Comparison of ENCODE assay signal across 8 mouse cellular contexts in the genomic region with DNA sequence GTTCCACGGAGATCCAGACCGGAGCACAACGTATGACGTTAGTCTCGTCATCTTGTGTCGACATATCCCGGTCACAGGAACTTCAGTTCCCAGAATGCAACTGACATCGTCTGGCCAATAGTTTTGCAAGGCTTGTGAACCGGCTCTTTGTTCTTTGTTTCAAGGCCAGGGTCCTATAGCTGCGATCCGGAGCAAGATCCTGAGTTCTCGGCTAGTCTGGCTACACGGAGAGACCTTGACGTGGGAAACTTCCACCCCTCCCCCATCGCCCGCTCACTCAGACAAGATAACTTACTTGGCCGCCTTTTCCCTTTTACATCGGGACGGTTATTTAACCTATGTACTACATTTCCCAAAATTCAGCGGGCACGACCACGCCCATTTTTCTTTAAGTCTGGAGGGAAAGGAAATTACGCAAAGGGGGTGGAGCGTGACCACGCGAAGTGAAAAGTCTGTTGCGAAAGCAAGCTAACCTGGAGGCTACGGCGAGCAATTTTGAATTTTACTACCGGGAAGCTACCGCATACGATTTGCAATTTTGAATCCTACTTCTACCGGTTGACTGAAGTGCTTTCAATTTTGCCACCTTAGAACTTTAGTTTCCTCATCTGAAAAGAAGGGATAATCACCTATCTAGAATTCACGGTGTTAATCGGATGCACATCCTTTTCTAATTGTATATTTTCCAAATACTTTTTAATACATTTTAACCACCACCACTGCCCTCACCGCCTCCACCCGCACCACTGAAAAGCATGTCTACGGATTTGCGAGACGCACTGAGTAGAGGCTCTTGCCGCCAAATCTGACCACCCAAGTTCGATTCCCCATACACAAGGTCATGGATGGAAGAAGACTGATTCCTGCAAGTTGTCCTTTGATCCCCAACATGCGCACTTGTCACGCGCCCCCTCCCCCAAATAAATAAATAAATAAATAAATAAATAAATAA. TPM values are rescaled to one million over a fixed set of nuclear protein-coding genes. Genes with fewer than 3 reads are reported as not detected.
DNase-seq lines count a peak whose midpoint lies in the region; ATAC-seq and TF ChIP-seq lines count a peak whose summit lies in the region.

TSS of gene Ftsj1 (minus strand) at position 73 of the 952 bp plus-strand sequence.

- H3K27ac ChIP-seq in MEL (ENCODE audit: control insufficient read depth, low read depth, low read length): peak within 1 kb of the TSS; percentile 80
- H3K27ac ChIP-seq in cerebellum, adult 2 months (ENCODE audit: insufficient read depth, low read length): peak within 1 kb of the TSS; percentile 76
- H3K27ac ChIP-seq in lung, embryonic 16.5 days (ENCODE audit: low read length): peak within 1 kb of the TSS; percentile 60

- no peak for TF ChIP-seq CTCF in MEL (IDR thresholded peaks at IDR 0.05 in 2 of 3, conservative IDR thresholded peaks at IDR 0.05 in 1 of 3; ENCODE audit: control insufficient read depth in 1 of 3, insufficient read depth in 1 of 3, low read depth in 2 of 3, low read length in 3 of 3, poor library complexity in 1 of 3, severe bottlenecking in 1 of 3)
- TF ChIP-seq CTCF in cerebellum, adult 2 months (IDR thresholded peaks at IDR 0.05; ENCODE audit: borderline replicate concordance, insufficient read depth, low read depth, low read length): no peak

- DNase-seq in MEL (ENCODE audit: low read depth, low spot score): peak; percentile 99
- DNase-seq in cerebellum, adult 2 months: peak; percentile 86 to 88
- DNase-seq in forelimb bud, embryonic 11.5 days (ENCODE audit: low read depth, low spot score): peak; percentile 87
- DNase-seq in layer of hippocampus, adult 9-10 months (ENCODE audit: low spot score): peak; percentile 85
- DNase-seq in ovary, postnatal 10 days (ENCODE audit: low spot score): peak; percentile 39
- peak; percentile 72 to 78 for DNase-seq in thymus, postnatal 10 days (ENCODE audit: low spot score in 2 of 2)

- H3K27me3 ChIP-seq in MEL (ENCODE audit: control insufficient read depth in 1 of 2, insufficient read depth in 2 of 2, low read length in 2 of 2): no peaks in the 10 kb centered on the region
- H3K27me3 ChIP-seq in cerebellum, adult 2 months (ENCODE audit: control insufficient read depth, insufficient read depth, low read length): no peaks in the 10 kb centered on the region
- no peaks in the 10 kb centered on the region for H3K27me3 ChIP-seq in lung, embryonic 16.5 days (ENCODE audit: control insufficient read depth, insufficient read depth, low read depth, low read length)

- no peak for TF ChIP-seq RAD21 in MEL (IDR thresholded peaks at IDR 0.05; ENCODE audit: low read depth, low read length)

- peak within 1 kb of the TSS; percentile 82 to 83 for H3K4me3 ChIP-seq in MEL (ENCODE audit: control insufficient read depth in 1 of 2, insufficient read depth in 1 of 2, low read depth in 2 of 2, low read length in 2 of 2)
- peak within 1 kb of the TSS; percentile 94 for H3K4me3 ChIP-seq in cerebellum, adult 2 months (replicated peaks; ENCODE audit: insufficient read depth, low read depth, low read length)
- H3K4me3 ChIP-seq in lung, embryonic 16.5 days (ENCODE audit: low read length): peak within 1 kb of the TSS; percentile 67

- H3K4me2 ChIP-seq in lung, embryonic 16.5 days (ENCODE audit: low read depth, low read length): peak within 1 kb of the TSS; percentile 58

- peaks cover 3 to 16% of the 10 kb centered on the region in 2 experiments; a peak in 3 of 4 replicates for H3K4me1 ChIP-seq in MEL (ENCODE audit: control insufficient read depth in 1 of 2, insufficient read depth in 2 of 2, low read length in 2 of 2)
- H3K4me1 ChIP-seq in cerebellum, adult 2 months (ENCODE audit: control insufficient read depth, insufficient read depth, low read length): no peaks in the 10 kb centered on the region
- H3K4me1 ChIP-seq in lung, embryonic 16.5 days (replicated peaks; ENCODE audit: control insufficient read depth, insufficient read depth, low read length): peaks cover 7% of the 10 kb centered on the region; the same call in 1 of the 2 replicates

- WGBS in cerebellum, adult 2 months: 5% methylated on average over 45 of the region's 45 CpGs
- 14% methylated on average over 45 of the region's 45 CpGs for WGBS in lung, embryonic 16.5 days

- H3K79me2 ChIP-seq in MEL (ENCODE audit: control insufficient read depth, insufficient read depth, low read length, poor library complexity): peaks cover 15% of the 10 kb centered on the region

- peak in 1 of 2 experiments; percentile 90; a peak in 2 of 4 replicates for TF ChIP-seq POLR2A in MEL (IDR thresholded peaks at IDR 0.05; ENCODE audit: control insufficient read depth in 1 of 2, insufficient read depth in 1 of 2, low read depth in 1 of 2, low read length in 2 of 2, poor library complexity in 1 of 2)
- peak; percentile 59; the same call in 1 of the 2 replicates for TF ChIP-seq POLR2A in cerebellum, adult 2 months (IDR thresholded peaks at IDR 0.05; ENCODE audit: borderline replicate concordance, insufficient read depth, low read length)

- TF ChIP-seq EP300 in MEL (IDR thresholded peaks at IDR 0.05; ENCODE audit: low read depth in 1 of 2, low read length in 2 of 2): no peak

- peaks cover 0 to 11% of the 10 kb centered on the region in 2 experiments; a peak in 2 of 4 replicates for H3K36me3 ChIP-seq in MEL (ENCODE audit: control insufficient read depth in 1 of 2, insufficient read depth in 2 of 2, low read length in 2 of 2)
- H3K36me3 ChIP-seq in lung, embryonic 16.5 days (ENCODE audit: control insufficient read depth, insufficient read depth, low read length): no peaks in the 10 kb centered on the region; the same call in 1 of the 2 replicates

- H3K9me3 ChIP-seq in MEL (replicated peaks; ENCODE audit: insufficient read depth, low read length): no peaks in the 10 kb centered on the region
- no peaks in the 10 kb centered on the region for H3K9me3 ChIP-seq in lung, embryonic 16.5 days (ENCODE audit: control insufficient read depth, low read length)

- H3K9ac ChIP-seq in MEL (ENCODE audit: control insufficient read depth, low read depth, low read length, poor library complexity, severe bottlenecking): peak within 1 kb of the TSS; percentile 83
- peak within 1 kb of the TSS; percentile 77 for H3K9ac ChIP-seq in lung, embryonic 16.5 days (ENCODE audit: low read length)

- ATAC-seq in hematopoietic stem cell, adult 5-6 weeks (replicated peaks in 1 of 2; ENCODE audit: insufficient read depth in 1 of 2, low FRiP score in 2 of 2, low TSS enrichment in 1 of 2, low read depth in 1 of 2, poor library complexity in 2 of 2, severe bottlenecking in 2 of 2): peak; percentile 96 to 97
- peak; percentile 90 for ATAC-seq in lung, embryonic 16.5 days (ENCODE audit: low read depth)

TF ChIP-seq in MEL, 35 proteins besides CTCF, POLR2A, EP300 and RAD21 (continues in another document):
- TF ChIP-seq GATA1 (IDR thresholded peaks at IDR 0.05; ENCODE audit: low read depth, low read length): no peak
- no peak for TF ChIP-seq ZNF384 (IDR thresholded peaks at IDR 0.05; ENCODE audit: low read depth, low read length)
- no peak for TF ChIP-seq MAFK (IDR thresholded peaks at IDR 0.05; ENCODE audit: borderline replicate concordance, low read depth, low read length)
- TF ChIP-seq TAL1 (IDR thresholded peaks at IDR 0.05; ENCODE audit: low read length): no peak
- 0 out of 2 replicates have a peak, but pooled peaks have one; percentile 7 for TF ChIP-seq ZC3H11A (IDR thresholded peaks at IDR 0.05; ENCODE audit: low read depth, low read length)
- peak; percentile 89 for TF ChIP-seq KAT2A (conservative IDR thresholded peaks at IDR 0.05; ENCODE audit: low read depth, low read length)
- no peak for TF ChIP-seq JUND (IDR thresholded peaks at IDR 0.05; ENCODE audit: low read depth, low read length)
- TF ChIP-seq ETS1 (IDR thresholded peaks at IDR 0.05; ENCODE audit: low read depth, low read length): peak; percentile 11; the same call in 1 of the 2 replicates
- TF ChIP-seq CHD1 (IDR thresholded peaks at IDR 0.05; ENCODE audit: low read depth, low read length): 0 out of 2 replicates have a peak, but pooled peaks have one; percentile 13
- peak; percentile 68 for TF ChIP-seq TBP (IDR thresholded peaks at IDR 0.05; ENCODE audit: low read depth, low read length)
- TF ChIP-seq E2F4 (IDR thresholded peaks at IDR 0.05; ENCODE audit: borderline replicate concordance, low read depth, low read length): no peak
- TF ChIP-seq ELF1 (IDR thresholded peaks at IDR 0.05; ENCODE audit: low read depth, low read length): peak; percentile 60
- no peak for TF ChIP-seq USF2 (IDR thresholded peaks at IDR 0.05; ENCODE audit: borderline replicate concordance in 1 of 2, insufficient read depth in 1 of 2, low read depth in 1 of 2, low read length in 2 of 2)
- no peak for TF ChIP-seq RCOR1 (IDR thresholded peaks at IDR 0.05; ENCODE audit: low read depth, low read length)
- no peak for TF ChIP-seq MEF2A (IDR thresholded peaks at IDR 0.05; ENCODE audit: extremely low read depth, insufficient replicate concordance, low read depth, low read length, poor library complexity, severe bottlenecking)
- no peak for TF ChIP-seq NRF1 (IDR thresholded peaks at IDR 0.05; ENCODE audit: insufficient read depth, low read depth, low read length, poor library complexity, severe bottlenecking)
- no peak; the same call in 1 of the 2 replicates for TF ChIP-seq CHD2 (IDR thresholded peaks at IDR 0.05; ENCODE audit: low read length)
- TF ChIP-seq MYC (IDR thresholded peaks at IDR 0.05; ENCODE audit: low read depth, low read length): peak; percentile 91
- TF ChIP-seq GABPA (IDR thresholded peaks at IDR 0.05; ENCODE audit: low read depth, low read length): no peak
- TF ChIP-seq MYB (IDR thresholded peaks at IDR 0.05; ENCODE audit: low read depth, low read length): peak; percentile 57; the same call in 1 of the 2 replicates
- TF ChIP-seq POLR2AphosphoS5 (IDR thresholded peaks at IDR 0.05; ENCODE audit: borderline replicate concordance, low read depth, low read length): no peak; the same call in 1 of the 2 replicates
- peak; percentile 56; the same call in 1 of the 2 replicates for TF ChIP-seq TCF12 (IDR thresholded peaks at IDR 0.05; ENCODE audit: low read depth, low read length)
- TF ChIP-seq MXI1 (IDR thresholded peaks at IDR 0.05; ENCODE audit: low read depth, low read length): peak; percentile 93
- no peak for TF ChIP-seq SMC3 (IDR thresholded peaks at IDR 0.05; ENCODE audit: low read depth, low read length)
- TF ChIP-seq USF1 (IDR thresholded peaks at IDR 0.05; ENCODE audit: low read depth, low read length): peak; percentile 64; the same call in 1 of the 2 replicates

RNA-seq across cellular contexts. Expression of gene Ftsj1, which starts in this region (rescaled TPM):
- 47.2 and 51.8 TPM in 2 replicates for total RNA-seq in MEL (2012; rRNA removed)
- 100 to 1,000 TPM in 1 of 2 experiments, not detected in 1; 124 TPM for polyA plus RNA-seq in MEL (2012; ENCODE audit: insufficient read depth in 1 of 2, insufficient read length in 2 of 2, low read depth in 1 of 2, low replicate concordance in 2 of 2, missing spikeins in 1 of 2)
- polyA plus RNA-seq in cerebellum, adult 2 months (2012; rRNA removed): 45.9 and 50.1 TPM in 2 replicates
- 17.3 and 25.9 TPM in 2 replicates for total RNA-seq in hematopoietic stem cell, adult 5-6 weeks (2017)
- polyA plus RNA-seq in lung, embryonic 16.5 days (2015; fragmentation: Nextera tagmentation; extraction: Ambion mirVana): 48.9 and 53.2 TPM in 2 replicates

Comparison
In these comparisons a context has a peak if more than half of its experiments do, and no peak if none do; other contexts are left out.
1. Peak in every context shown above with its lines: DNase-seq, ATAC-seq, H3K4me3 ChIP-seq and H3K27ac ChIP-seq.
2. DNase-seq: peak in every context shown above with its lines; median percentile 99 in MEL; 87 in cerebellum, adult 2 months; 87 in forelimb bud, embryonic 11.5 days; 85 in layer of hippocampus, adult 9-10 months; 75 in thymus, postnatal 10 days; 39 in ovary, postnatal 10 days.